Mouse (Mus musculus) gastrocnemius, adult 2 months (tissue): Measurements from ENCODE around the gene Polr2l. TPM values are rescaled to one million over a fixed set of nuclear protein-coding genes. Genes with fewer than 3 reads are reported as not detected.

Experiments used
- DNase-seq: peaks from one replicate; pipeline ENCODE4 v3.0.0; 2022
- H3K27ac ChIP-seq: fragments of 200-600 bp; 2 replicates; pipeline ENCODE4 v1.8.1; 2022; ENCODE audit warnings: mild to moderate bottlenecking
- H3K4me3 ChIP-seq: fragments of 200-600 bp; 2 replicates; pipeline ENCODE4 v1.8.1; 2022; ENCODE audit warnings: mild to moderate bottlenecking, moderate library complexity
- CTCF ChIP-seq: fragments of 200-600 bp; IDR thresholded peaks from 2 replicates; pipeline ENCODE4 v1.8.1; 2022; ENCODE audit warnings: antibody characterized with exemption, mild to moderate bottlenecking, moderate library complexity
- intact Hi-C: fragments of 180-260 bp; cut with DNase I; formaldehyde crosslinking; loops from one replicate; pipeline ENCODE4 v1.15.1; 2025
- total RNA-seq, 2 experiments: library from RNA; stranded (reverse); gene quantifications; 2 replicates each; pipeline ENCODE4 v1.2.3; 2021

Gene Polr2l
- total RNA-seq, 2 experiments from 2014 or later = 55.5 to 58.8 TPM

GRCm38 (mm10) chr7:141462333-141462821 lies 12.6 kb downstream of the Polr2l start:
- peak; percentile 77 for DNase-seq
- intact Hi-C loops = no loop called here
- TF ChIP-seq CTCF = no peak
- H3K27ac ChIP-seq = peak overlapping the region; percentile 94
- peak overlapping the region; percentile 81 for H3K4me3 ChIP-seq

- intact Hi-C loops = no loop called here
- peak overlapping the region; percentile 94 for H3K27ac ChIP-seq
- peak overlapping the region; percentile 81 for H3K4me3 ChIP-seq
- peak; percentile 42 for TF ChIP-seq CTCF
- DNase-seq = peak; percentile 65
These were observed 13.2 kb downstream of the Polr2l start for GRCm38 (mm10) chr7:141461521-141462332.

GRCm38 (mm10) chr7:141460391-141461113 lies 14.4 kb downstream of the Polr2l start, which contains the start of gene Cracr2b:
Cracr2b (plus strand) TSS chr7:141461094.
- H3K4me3 ChIP-seq = peak within 1 kb of the TSS; percentile 81
- peak within 1 kb of the TSS; percentile 94 for H3K27ac ChIP-seq
- no peak for TF ChIP-seq CTCF
- DNase-seq = peak; percentile 67
- intact Hi-C loops = no loop called here

GRCm38 (mm10) chr7:141460001-141460390 lies 14.9 kb downstream of the Polr2l start:
- Histone ChIP-seq H3K27ac (peak overlapping the region; percentile 94), H3K4me3 (peak overlapping the region; percentile 81)
- peak; percentile 69 for DNase-seq
- TF ChIP-seq CTCF = no peak
- intact Hi-C loops = no loop called here

GRCm38 (mm10) chr7:141459301-141459711 lies 15.6 kb downstream of the Polr2l start:
- peak overlapping the region; percentile 40 for H3K4me3 ChIP-seq
- DNase-seq = peak; percentile 65
- TF ChIP-seq CTCF = no peak
- intact Hi-C loops = loop anchor here (5.0 kb wide), 1 partner anchor 47 kb away; the partner anchor contains the start of gene Gatd1
- H3K27ac ChIP-seq = peak overlapping the region; percentile 94

- DNase-seq = no peak
- intact Hi-C loops = loop anchor here (5.0 kb wide), 1 partner anchor 46 kb away; the partner anchor contains the start of gene Gatd1
These were observed 16.3 kb downstream of the Polr2l start for GRCm38 (mm10) chr7:141458661-141459060.

GRCm38 (mm10) chr7:141457986-141458660 lies 16.8 kb downstream of the Polr2l start:
- intact Hi-C loops = loop anchor here (5.0 kb wide), 1 partner anchor 46 kb away; the partner anchor contains the start of gene Gatd1
- DNase-seq = peak; percentile 78
- TF ChIP-seq CTCF = peak; percentile 72
- peak overlapping the region; percentile 86 for H3K4me3 ChIP-seq
- peak overlapping the region; percentile 100 for H3K27ac ChIP-seq

More at GRCm38 (mm10) chr7:141458661-141459060, 16.3 kb downstream of the Polr2l start:
- TF ChIP-seq CTCF = no peak; the same call in 1 of the 2 replicates
- H3K4me3 ChIP-seq = peak overlapping the region; percentile 40; the same call in 1 of the 2 replicates
- peak overlapping the region; percentile 94 for H3K27ac ChIP-seq

- peak overlapping the region; percentile 86 for H3K4me3 ChIP-seq
- no peak for TF ChIP-seq CTCF
- H3K27ac ChIP-seq = peak overlapping the region; percentile 100
- intact Hi-C loops = loop anchor here (5.0 kb wide), 1 partner anchor 45 kb away; the partner anchor contains the start of gene Gatd1
- DNase-seq = peak; percentile 27
These were observed 17.7 kb downstream of the Polr2l start for GRCm38 (mm10) chr7:141457236-141457635.

- DNase-seq = peak; percentile 75
- intact Hi-C loops = loop anchor here (5.0 kb wide), 1 partner anchor 44 kb away; the partner anchor contains the start of gene Gatd1
- no peak for TF ChIP-seq CTCF
- Histone ChIP-seq H3K27ac (peak overlapping the region; percentile 100), H3K4me3 (peak overlapping the region; percentile 86)
These were observed 18.2 kb downstream of the Polr2l start for GRCm38 (mm10) chr7:141456739-141457138.

GRCm38 (mm10) chr7:141455610-141456314 lies 19.2 kb downstream of the Polr2l start:
- peak overlapping the region; percentile 100 for H3K27ac ChIP-seq
- TF ChIP-seq CTCF = no peak
- intact Hi-C loops = loop anchor here (5.0 kb wide), 1 partner anchor 43 kb away; the partner anchor contains the start of gene Gatd1

GRCm38 (mm10) chr7:141454967-141455551 lies 19.9 kb downstream of the Polr2l start, which contains the start of gene Pnpla2:
Pnpla2 (plus strand) TSS chr7:141455198.
- peak; percentile 99 for DNase-seq
- Histone ChIP-seq H3K27ac (peak within 1 kb of the TSS; percentile 100), H3K4me3 (peak within 1 kb of the TSS; percentile 86)
- intact Hi-C loops = loop anchor here (5.0 kb wide), 1 partner anchor 43 kb away; the partner anchor contains the start of gene Gatd1
- TF ChIP-seq CTCF = 0 out of 2 replicates have a peak, but pooled peaks have one; percentile 24

More at GRCm38 (mm10) chr7:141455610-141456314, 19.2 kb downstream of the Polr2l start:
- peak overlapping the region; percentile 86 for H3K4me3 ChIP-seq
- DNase-seq = peak; percentile 85
